Mouse (Mus musculus) gastrocnemius, postnatal 14 days (tissue): ENCODE data around the gene Clec12b. TPM values are rescaled to one million over a fixed set of nuclear protein-coding genes. Genes with fewer than 3 reads are reported as not detected.

Experiments used
- total RNA-seq, 2 experiments: library from RNA; stranded (reverse); gene quantifications; 2 replicates each; pipeline ENCODE4 v1.2.3; 2021

Clec12b gene
- total RNA-seq, 2 experiments from 2014 or later: not detected

Other genes starting within 250 kb of the Clec12b start
- 10 to 100 TPM; 42.2 to 57.2 TPM for gene Clec2d, start 205.3 kb downstream of the Clec12b start, total RNA-seq
- not detected for gene Cd69, start 110.4 kb downstream of the Clec12b start, total RNA-seq
- gene 4922502D21Rik, start 54.1 kb downstream of the Clec12b start, total RNA-seq: not detected
- under 1 TPM in 1 of 2 experiments, not detected in 1; 0.10 TPM for gene Clec12a, start 43.2 kb downstream of the Clec12b start, total RNA-seq
- under 1 TPM in 1 of 2 experiments, not detected in 1; 0.35 TPM for gene Clec1b, start 11.4 kb upstream of the Clec12b start, total RNA-seq
- gene Clec9a, start 23.0 kb upstream of the Clec12b start, total RNA-seq: not detected
- gene Clec1a, start 66.1 kb upstream of the Clec12b start, total RNA-seq: 1 to 10 TPM; 3.5 to 4.5 TPM
- not detected for gene Olr1, start 121.3 kb upstream of the Clec12b start, total RNA-seq
- gene Tmem52b, start 126.7 kb upstream of the Clec12b start, total RNA-seq: not detected
- gene Gabarapl1, start 147.3 kb upstream of the Clec12b start, total RNA-seq: 10 to 100 TPM; 27.8 to 35.4 TPM
- gene Klre1, start 192.0 kb upstream of the Clec12b start, total RNA-seq: not detected
- not detected for gene Klrd1, start 205.9 kb upstream of the Clec12b start, total RNA-seq
- not detected for gene Klrk1, start 238.0 kb upstream of the Clec12b start, total RNA-seq